Mouse (Mus musculus) lung, postnatal 25 days (tissue): ENCODE measurements around the gene Hspa5.
"Not testable (repeated sequence)": the region's sequence is repeated elsewhere in the genome, so short reads cannot be mapped to it uniquely, and the experiment has no call there.

ENCODE experiments used
- DNase-seq: peaks from one replicate; pipeline ENCODE4 v3.0.0; 2022; ENCODE audit warnings: low spot score

Hspa5 gene

DNA sequence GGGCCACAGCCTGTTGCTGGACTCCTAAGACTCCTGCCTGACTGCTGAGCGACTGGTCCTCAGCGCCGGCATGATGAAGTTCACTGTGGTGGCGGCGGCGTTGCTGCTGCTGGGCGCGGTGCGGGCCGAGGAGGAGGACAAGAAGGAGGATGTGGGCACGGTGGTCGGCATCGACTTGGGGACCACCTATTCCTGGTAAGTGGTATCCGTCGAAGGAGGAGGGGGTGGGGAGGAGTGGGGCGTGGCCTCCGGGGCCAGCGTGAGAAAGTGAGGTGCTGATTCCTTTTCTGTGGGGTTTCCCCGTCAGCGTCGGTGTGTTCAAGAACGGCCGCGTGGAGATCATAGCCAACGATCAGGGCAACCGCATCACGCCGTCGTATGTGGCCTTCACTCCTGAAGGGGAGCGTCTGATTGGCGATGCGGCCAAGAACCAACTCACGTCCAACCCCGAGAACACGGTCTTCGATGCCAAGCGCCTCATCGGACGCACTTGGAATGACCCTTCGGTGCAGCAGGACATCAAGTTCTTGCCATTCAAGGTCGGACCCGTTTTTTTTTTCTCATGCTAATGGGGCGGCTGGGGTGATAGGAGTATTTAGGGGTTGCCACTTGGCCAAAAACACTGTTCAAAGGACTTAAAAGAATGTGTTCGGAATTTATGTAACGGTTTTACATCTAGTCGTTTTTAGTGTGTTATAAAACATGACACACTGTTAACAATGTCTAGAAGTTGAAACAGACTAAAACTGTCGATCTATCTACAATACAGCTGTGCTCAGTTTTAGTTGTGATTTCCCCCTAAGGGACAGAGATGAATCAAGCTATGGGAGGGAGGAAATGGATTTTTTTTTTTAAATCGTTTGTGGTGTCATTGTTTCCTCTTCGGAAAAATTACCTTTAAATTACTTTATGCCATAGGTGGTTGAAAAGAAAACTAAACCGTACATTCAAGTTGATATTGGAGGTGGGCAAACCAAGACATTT lies 774 bp downstream of the Hspa5 start:
- peak; percentile 38 for DNase-seq

DNA sequence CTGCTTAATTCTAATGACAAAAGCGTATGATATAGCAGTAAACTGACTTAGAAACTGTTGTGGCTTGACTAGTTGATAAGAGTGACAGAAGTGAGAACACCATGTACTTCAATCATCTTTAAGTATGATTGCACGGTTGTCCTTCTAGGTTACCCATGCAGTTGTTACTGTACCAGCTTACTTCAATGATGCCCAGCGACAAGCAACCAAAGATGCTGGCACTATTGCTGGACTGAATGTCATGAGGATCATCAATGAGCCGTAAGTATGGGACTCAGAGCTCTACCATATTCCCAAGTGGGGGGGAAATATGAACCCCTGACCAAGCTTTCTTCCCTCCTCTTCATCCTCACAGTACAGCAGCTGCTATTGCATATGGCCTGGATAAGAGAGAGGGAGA lies 1.9 kb downstream of the Hspa5 start:
- no peak for DNase-seq

DNA sequence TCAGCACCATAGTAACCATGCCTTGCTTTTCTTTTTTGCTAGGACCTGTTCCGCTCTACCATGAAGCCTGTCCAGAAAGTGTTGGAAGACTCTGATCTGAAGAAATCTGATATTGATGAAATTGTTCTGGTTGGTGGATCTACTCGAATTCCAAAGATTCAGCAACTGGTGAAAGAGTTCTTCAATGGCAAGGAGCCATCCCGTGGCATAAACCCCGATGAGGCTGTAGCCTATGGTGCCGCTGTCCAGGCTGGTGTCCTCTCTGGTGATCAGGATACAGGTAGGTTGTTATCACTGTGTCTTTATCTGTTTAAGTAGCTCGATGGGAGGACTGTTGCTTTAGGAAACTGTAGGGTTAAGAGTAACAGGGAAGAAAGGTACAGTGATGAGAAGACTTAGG lies 2.7 kb downstream of the Hspa5 start:
- no peak for DNase-seq

DNA sequence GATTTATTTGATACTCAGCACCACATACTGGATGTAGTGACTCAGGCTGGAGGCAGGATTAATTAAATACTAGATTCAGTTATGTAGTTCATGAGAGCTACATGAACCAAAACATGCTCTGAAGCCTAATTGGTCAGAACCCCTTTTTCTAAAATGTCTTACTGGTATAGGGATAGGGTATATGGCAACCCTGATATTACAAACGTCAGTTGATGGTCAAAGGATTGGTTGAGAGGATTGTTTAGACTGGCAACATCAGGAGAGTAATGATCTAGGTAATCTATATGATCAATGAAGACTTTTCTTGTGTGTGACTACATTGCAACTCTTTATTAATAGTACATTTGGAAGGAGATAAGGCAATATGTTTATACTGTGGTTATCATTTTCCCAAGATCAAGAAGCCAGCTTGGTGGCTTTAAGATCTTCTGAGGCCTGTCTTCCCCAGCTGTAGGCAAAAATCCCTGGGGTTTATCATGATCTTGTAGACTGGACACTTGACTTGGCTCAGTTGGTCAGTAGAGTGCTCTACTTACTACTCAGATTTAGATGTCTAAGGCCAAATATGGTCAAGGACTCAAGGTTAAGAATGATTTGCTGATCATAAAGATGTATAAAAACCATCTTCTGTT lies 5.6 kb downstream of the Hspa5 start:
- no peak for DNase-seq

DNA sequence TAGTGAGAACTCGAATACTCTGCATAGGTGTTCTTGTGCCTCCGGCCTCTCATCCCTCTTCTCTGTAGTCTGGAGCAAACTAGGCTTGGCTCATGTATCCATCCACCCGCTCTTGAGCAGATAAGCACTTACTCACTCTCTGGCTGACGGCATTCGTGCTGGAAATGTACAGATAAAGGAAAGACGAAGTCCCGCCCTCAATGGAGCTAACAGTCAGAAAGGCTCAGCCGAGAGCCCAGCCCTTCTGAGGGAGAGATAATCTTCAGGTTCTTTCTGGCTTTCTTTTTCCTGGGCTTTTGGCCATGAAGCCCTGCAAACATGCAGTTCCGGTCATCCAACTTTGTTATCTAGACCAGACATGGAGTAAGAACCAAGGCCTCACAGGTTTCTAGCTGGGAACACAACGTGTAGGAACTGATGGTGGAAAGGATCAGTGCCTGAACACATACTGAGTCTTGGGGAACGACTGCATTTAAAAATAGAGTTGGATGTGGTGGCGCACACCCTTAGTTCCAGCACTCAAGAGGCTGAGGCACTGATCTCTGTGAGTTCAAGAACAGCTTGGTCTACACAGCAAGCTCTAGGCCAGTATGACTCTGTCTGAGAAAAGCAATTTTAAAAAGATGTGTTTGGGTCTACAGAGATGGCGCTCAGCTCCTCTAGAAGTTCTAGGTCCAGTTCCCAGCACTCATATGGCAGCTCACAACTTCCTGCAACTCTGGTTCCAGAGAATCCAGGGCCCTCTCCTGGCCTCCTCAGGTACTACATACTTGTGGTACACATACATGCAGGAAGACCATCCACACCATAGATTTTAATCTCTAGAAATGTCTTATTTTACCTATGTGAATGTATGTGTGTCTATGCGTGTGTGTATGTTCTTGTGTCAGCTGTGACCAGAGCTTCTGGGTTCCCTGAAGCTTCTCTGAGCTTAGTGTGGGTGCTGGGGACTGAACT lies 11.6 kb downstream of the Hspa5 start:
- DNase-seq = no peak

DNA sequence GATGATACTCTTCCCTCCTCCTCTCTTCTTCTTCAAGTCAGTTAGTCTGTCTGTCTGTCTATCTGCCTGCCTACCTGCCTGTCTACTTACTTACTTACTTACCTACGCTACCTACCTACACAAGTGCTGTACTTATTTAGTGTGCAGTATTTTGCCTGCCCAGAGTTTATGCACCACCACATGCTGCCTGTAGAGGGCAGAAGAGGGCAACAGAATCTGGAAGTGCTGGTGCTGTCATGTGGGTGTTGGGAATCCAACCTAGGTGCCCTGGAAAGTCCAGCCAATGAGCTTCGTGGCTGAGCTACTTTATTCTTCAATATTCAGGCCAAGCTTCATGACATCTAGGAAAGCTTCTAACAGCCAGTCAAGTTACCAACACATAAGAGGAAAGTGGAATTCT lies 12.3 kb downstream of the Hspa5 start:
- peak; percentile 70 for DNase-seq

DNA sequence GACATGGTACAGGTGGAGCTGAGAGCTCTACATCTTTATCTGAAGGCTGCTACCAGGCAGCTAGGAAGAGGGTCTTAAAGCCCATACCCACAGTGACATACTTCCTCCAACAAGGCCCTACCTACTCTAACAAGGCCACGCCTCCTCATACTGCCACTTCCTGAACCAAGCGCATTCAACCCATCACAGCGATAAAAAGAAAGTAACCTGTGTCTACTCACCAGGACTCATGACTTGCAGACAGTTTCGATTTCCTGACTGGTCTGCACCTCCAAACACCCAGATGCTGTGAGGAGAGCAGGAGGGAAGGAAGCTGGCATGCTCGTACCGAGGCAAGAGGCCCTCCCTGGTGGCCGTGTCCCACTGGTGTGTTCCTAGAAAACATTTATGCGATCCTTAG lies 18.5 kb downstream of the Hspa5 start:
- DNase-seq = peak; percentile 25

DNA sequence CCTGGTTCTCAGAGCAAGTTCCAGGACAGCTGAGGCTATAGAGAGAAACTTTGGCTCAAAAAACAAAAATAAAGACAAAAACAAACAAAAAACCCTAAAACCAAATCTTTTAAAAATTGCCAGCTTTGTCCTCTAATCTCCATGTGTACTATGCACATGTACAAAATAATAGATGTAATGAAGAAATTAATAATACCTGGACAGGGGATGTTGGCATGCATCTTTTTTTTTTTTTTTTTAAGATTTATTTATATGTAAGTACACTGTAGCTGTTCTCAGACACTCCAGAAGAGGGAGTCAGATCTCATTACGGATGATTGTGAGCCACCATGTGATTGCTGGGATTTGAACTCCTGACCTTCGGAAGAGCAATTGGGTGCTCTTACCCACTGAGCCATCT lies 20.8 kb downstream of the Hspa5 start:
- not testable (repeated sequence) for DNase-seq

DNA sequence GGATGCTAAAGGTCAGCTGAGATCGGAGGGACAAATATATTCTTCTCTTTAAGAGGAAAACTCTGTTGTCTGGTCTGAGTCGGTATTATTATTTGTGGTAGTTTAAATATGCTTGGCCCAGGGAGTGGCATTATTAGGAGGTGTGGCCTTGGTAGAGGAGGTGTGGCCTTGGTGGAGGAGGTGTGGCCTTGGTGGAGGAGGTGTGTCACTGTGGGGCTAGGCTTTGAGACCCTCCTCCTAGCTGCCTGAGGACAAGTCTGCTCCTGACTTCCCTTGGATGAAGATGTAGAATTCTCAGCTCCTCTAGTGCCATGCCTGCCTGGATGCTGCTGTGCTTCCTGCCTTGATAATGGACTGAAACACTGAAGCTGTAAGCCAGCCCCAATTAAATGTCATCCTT lies 22.7 kb downstream of the Hspa5 start:
- DNase-seq = no peak

DNA sequence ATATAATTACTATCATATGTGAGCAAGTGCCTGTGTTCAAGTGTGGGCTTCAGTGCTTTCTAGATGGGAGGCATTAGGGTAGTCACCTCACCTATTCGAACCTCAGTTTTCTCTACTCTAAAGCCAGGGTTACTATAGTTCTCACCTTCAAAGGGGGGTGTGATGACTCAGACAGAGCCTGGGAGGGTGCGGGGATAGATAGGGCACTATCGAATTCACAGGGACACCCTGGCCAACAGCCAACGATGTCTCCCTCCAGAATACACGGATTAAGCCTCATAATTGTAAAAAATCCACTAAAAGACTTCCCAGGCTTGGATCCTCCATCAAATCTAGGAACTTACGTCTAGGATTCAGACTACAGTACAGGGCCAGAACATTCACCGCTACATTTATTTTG lies 23.7 kb downstream of the Hspa5 start:
- no peak for DNase-seq

DNA sequence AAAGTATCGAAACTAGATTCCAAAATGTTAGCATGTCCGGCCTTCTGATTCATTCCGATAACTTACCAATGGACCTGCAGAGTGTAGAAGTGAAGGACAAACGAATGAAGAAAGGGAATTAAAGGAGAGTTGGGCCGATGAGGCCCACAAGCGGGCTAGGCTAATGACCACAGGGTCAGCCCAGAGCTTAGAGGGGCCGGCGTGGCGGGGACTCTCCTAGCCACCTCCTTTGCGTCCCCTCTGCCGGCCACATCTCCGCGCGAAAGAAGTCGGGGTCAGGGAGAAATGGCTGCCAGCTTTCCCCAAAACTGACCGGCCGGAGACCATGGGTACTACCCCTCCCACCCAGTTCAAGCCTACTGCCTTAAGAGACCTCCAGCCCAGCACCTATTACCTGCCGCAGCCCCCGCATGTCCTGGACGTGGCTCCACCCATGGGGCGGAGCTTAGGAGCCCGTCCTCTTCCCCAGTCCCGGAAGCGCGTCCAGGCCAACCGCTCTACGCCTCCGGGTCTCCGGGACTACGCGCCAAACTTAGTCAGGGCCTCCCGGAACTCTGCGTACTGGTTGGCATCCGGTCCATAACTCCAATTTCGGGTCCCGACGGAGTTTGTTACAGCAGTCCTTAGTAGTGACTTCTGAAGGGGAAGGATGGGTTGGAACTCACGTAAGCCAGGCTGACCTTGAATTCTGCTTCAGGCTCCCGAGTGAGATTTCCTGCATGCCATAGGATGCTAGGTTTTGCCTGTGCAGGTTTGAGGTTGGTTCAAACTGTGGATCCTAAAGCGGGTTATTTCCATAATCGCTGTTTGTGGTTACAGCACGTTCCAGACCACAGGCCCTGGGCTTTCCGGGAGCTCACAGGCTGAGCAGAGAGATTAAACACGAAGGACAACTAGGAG lies 27.8 kb downstream of the Hspa5 start, which contains the start of gene Rabepk:
Gene Rabepk (minus strand): TSS at position 556 of the 900 bp plus-strand sequence.
- DNase-seq = peak; percentile 90

DNA sequence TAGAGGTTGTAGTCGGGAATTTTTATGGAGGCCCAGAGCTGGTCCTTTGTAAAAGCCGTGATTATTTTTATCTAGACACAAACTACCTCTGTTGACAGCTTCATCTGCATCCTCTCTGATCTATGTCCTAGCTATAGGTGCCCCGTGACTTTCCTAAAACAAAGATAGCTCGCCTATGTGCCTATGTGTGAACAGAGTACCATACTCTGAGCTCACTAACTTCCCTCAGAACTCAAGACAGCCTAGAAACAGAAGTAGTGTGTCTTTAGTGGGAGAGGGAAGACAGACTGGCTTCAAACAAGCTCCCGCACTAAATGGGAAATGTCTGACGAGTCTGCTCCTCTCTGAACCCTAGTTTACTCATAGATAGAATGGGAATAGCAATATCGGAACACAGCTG lies 28.6 kb downstream of the Hspa5 start:
- no peak for DNase-seq

DNA sequence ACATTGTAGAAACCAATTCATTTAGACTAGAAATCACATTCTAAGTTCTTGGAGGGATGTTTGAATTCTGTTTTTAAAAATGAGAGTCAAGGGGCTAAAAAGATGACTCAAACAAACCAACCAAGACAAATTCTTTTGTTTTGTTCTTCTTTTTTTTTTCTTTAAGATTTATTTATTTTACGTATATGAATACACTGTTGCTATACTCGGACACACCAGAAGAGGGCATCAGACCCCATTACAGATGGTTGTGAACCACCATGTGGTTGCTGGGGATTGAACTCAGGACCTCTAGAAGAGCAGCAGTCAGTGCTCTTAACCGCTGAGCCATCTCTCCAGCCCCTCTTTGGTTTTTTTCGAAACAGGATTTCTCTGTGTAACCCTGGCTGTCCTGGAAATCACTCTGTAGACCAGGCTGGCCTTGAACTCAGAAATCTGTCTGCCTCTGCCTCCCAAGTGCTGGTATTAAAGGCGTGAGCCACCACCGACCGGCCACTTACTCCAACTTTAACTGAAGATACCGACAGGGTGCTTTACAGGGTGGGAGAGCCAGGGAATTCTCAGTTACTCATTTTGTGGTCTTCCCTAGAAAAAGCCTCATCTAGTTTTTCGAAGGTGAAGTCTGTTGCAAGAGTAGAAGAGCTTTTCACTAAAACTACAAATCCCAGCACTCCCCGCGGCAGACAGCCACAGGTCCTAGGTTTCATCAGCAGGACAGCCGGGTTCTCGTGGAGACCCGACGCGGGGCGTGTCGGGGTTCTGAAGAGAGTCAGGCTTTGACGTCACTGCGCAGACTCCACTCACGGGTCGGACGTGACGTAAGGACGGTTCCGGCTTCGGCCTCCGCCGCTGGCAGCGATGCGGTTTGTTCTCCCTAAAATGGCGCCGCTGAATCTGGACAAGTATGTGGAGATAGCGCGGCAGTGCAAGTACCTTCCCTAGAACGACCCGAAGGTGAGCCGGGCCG lies 30.0 kb downstream of the Hspa5 start:
- peak; percentile 99 for DNase-seq

DNA sequence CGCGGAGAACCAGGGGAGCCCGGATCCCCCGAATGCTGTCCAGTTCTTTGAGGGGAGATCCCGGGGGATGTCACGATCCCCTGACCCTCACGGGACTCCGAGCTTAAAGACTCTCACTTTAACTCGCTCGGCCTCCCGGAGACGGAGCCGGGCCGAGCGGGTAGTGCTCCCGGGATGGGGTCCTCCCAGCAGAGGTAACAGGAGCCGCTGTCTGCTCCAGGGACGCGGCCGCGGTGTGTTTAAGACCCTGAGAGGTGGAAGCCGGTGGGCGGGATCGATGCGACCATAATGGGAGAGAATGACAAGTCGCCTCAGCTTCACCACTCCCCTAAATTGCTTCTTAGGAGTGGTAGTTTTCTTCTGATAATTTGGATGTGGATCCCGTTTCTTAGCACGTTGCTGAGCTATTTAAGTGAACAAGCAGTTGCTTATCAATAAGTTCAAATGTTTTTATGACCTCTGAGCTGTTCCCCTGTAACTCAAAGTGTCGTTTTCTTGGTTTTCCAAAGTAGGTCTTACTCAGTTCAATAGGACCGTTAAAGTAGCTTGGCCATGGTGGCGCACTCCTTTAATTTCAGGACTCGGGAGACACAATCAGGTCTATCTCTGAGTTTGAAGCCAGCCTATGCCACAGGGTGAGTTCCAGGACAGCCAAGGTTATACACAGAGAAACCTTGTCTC lies 30.9 kb downstream of the Hspa5 start:
- not testable (repeated sequence) for DNase-seq

DNA sequence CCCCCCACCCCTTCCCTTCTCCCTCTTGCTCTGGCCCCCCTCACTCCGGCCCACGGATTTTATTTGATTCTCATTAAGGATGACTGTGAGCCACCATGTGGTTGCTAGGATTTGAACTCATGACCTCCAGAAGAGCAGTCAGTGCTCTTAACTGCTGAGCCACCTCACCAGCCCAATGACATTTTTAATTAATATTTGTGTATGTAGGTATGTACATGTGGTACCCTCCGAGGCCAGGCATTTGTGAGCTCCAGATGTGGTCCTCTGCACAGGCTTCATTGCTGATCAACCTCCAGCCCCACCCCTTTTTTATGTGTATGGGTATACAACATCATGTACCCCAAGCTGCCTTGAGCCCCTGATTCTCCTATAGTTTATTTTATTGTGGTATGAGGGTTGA lies 32.0 kb downstream of the Hspa5 start:
- no peak for DNase-seq

DNA sequence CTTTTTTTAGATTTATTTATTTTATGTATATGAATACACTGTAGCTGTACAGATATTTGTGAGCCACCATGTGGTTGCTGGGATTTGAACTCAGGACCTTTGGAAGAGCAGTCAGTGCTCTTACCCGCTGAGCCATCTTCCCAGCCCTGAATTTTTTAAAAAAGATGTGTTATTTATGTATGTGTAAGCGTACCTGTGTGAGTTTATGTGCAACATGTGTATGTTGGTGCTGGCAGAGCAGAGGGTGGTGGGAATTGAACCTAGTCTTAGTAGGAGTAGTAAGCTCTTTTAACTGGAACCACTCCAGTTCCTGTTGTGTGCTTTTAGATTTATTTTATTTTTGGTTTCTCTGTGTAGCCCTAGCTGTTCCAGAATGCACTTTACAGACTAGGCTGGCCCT lies 32.4 kb downstream of the Hspa5 start:
- DNase-seq = no peak

DNA sequence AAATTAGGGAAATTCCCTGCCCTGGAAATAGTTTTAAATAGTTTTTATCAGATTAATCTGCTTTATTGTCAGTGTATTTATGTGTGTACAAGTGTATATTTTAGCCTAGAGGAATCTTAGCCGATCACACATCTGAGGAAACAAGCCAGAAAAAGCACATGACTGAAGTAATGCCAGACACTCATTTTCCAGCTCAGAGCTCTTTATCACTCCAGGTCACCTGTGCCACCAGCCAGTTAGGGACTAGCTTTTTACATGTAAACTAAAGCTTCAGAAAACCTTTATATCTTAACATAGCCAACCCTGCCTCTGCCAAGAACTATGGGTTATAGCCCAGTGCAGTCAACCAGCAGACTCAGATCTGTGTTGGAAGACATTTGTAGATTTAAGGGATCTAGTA lies 33.0 kb downstream of the Hspa5 start:
- no peak for DNase-seq

DNA sequence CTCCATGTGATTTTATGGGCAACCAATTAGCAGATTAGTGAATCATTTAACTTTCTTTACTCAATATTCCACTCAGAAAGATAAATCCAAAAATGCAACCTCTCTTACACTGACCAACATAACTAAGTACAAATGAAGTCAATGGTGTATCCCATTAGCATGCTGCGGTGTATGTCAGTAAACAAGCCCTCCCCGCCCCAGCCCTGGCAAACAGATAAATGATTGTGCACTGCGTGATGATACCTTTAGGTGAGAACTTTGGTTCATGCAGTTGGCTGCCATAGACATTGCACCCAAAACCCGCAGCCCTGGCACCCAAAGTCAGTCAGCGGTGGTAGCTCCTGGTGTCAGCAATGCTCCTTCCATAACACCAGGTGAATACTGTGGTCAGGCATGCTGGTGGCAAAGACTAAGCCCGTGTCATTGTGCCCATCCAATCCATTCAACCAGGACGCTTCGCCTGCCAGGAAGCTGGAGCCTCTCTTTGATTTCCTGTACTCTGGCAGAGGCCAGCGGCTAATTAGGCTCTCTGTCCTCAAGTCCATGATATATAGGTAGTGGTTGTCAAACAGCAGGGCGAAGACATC lies 33.7 kb downstream of the Hspa5 start:
- DNase-seq = no peak

DNA sequence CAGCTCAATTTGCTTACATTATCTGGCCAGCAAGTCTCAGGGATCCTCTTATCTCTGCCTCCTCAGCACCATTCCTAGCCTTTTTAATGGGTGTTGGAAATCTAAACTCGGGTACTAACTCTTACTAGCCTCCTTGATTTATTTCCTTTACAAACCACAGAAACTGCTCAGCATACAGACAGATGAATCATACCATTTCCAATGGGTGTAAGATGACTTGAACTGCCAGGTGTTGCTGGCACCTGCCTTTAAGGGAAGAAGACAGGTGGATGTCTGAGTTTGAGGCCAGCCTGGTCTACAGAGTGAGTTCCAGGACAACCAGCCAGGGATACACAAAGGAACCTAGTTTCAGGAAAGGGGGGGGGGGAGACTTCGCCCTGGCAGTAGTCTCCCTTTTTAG lies 36.3 kb downstream of the Hspa5 start:
- DNase-seq = no peak
